Mouse (Mus musculus) T-helper 1 cell (primary cell): ENCODE data around the gene Ttc25.
"Not testable (repeated sequence)": the region's sequence is repeated elsewhere in the genome, so short reads cannot be mapped to it uniquely, and the experiment has no call there.

Experiments
- in situ Hi-C: fragments of 300-600 bp; cut with MboI, MseI; formaldehyde crosslinking; loops from one replicate; pipeline ENCODE4 v1.15.1; 2025; ENCODE audit warnings: high pct_unique_total_duplicates

The Ttc25 gene

GRCm38 (mm10) chr11:100528375-100529165 is 16.8 kb upstream of the Ttc25 start:
- in situ Hi-C loops = no loop called here

GRCm38 (mm10) chr11:100533871-100534270 is 11.5 kb upstream of the Ttc25 start:
- in situ Hi-C loops = no loop called here

GRCm38 (mm10) chr11:100534411-100534810 is 11.0 kb upstream of the Ttc25 start:
- in situ Hi-C loops = not testable (repeated sequence)

DNA sequence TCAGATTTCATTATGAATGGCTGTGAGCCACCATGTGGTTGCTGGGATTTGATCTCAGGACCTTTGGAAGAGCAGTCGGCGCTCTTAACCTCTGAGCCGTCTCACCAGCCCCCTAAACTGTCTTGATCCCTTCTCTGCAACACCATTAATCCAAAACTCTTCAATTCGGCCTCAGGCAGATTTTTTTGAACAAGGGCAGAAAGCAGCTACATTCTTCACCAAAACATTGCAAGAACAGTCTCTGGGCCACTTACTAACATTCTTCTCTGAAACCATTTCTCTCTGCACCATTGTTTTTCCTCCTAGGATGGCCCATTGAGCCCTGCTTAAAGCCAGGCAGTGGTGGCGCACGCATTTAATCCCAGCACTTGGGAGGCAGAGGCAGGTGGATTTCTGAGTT is 10.6 kb upstream of the Ttc25 start:
- in situ Hi-C loops = not testable (repeated sequence)

- in situ Hi-C loops = no loop called here
Measured at GRCm38 (mm10) chr11:100535996-100536395, 9.4 kb upstream of the Ttc25 start.

DNA sequence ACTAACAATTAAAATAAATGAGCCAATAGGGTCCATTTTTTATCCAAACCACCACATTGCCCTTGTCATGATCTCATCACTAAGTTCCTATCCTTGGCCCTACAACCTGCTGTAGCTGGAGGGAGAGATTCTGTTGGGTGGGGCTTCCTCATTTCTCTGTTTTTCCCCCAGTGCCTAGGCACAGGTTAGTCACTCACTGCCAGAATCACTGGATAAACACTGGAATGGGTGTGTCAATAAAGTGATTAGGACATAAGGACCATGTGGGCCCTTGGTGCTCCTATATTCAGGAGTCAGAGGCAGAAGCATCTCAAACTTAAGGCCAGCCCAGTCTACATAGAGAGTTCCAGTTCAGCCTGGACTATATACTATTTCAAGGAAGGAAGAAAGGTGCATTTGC is 8.9 kb upstream of the Ttc25 start:
- in situ Hi-C loops = no loop called here

- in situ Hi-C loops = no loop called here
Measured at GRCm38 (mm10) chr11:100540966-100541365, 4.4 kb upstream of the Ttc25 start.

- in situ Hi-C loops = no loop called here
Measured at GRCm38 (mm10) chr11:100541577-100541976, 3.8 kb upstream of the Ttc25 start.

- in situ Hi-C loops = no loop called here
Measured at GRCm38 (mm10) chr11:100545746-100546085, 309 bp downstream of the Ttc25 start.

- in situ Hi-C loops = no loop called here
Measured at GRCm38 (mm10) chr11:100546955-100547354, 1.5 kb downstream of the Ttc25 start.

DNA sequence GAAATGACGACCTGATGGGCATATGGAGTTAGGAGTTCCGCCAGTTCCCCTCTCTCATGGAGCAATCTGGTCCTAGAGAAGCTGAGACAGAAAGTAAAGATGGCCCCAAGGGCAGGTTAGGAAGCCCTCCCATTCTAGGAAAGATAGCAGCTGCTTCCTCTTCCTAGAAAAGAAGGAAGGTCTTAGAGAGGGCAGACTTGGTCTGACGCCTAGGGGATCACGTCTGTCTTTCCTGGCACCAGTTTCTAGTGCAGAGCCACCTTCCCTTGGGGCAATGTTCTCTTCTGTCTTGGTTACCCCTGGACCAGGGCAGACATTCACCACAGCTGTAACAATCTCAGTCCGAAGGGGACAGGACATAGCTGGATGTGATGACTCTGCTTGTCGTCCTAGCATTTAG is 2.7 kb downstream of the Ttc25 start:
- in situ Hi-C loops = no loop called here

DNA sequence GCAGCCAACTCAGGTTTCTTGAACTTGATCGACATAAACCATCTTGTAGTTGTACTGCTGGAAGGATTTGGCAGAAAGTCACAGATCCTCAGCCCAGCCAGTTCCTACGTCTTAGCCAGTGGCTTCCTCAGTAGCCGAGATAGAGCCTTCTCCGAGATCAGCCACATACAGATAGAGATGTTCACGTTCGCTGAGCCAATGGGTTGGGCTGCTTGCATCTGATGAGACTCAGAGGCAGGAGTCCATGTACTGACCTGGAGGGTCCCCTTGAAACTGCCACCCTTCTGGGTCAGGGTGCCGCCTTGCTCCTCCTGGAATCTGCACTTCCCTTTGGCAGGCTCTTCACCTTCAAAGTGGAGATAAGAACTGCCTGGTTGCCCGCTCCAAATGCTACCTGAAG is 4.1 kb downstream of the Ttc25 start:
- in situ Hi-C loops = no loop called here

GRCm38 (mm10) chr11:100550101-100550500 is 4.7 kb downstream of the Ttc25 start:
- in situ Hi-C loops = no loop called here

GRCm38 (mm10) chr11:100552842-100553241 is 7.4 kb downstream of the Ttc25 start:
- in situ Hi-C loops = no loop called here

GRCm38 (mm10) chr11:100555583-100555982 is 10.2 kb downstream of the Ttc25 start:
- in situ Hi-C loops = no loop called here

DNA sequence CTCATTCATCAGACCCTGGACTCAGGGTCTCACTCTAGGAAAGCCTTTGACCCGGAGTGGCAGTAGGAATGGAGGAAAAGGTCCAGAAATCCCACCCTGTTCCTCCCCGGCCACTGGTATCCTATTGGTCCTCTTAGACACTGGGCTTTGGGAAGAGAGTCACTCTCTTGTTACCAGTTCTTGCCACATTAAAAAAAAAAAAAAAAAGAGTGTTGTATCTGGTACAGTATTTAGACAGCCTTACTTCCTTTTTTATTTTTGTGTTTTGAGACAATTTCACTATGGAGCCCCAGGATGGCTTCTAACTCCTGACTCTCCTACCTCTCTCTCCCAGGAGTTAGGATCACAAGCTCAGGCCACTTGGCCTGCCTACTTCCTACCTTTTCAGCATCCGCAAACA is 12.2 kb downstream of the Ttc25 start:
- in situ Hi-C loops = no loop called here

- in situ Hi-C loops = no loop called here
Measured at GRCm38 (mm10) chr11:100559476-100559875, 14.1 kb downstream of the Ttc25 start.

- in situ Hi-C loops = loop anchor here (10.0 kb wide), 1 partner anchor 403 kb away; no protein-coding TSS in a partner anchor
Measured at GRCm38 (mm10) chr11:100561748-100562147, 16.3 kb downstream of the Ttc25 start.

DNA sequence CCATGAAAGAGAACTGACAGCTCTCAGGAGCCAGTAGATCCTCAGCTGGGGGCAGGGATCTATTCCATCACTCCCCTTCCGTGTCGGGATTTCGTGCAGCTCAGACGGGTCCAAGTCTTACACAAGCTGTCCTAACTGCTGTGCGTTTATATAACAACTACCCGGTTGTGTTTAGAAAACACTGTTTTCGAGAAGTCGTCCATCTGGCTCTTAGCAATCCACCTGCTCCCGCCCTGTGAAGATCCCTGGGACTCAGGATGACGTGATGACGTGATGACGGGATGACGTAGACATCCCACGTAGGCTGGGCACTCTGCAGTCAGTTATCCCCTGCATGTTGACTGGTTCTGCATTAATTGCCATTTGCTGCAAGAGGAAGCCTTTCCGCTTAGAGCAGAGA is 18.9 kb downstream of the Ttc25 start:
- in situ Hi-C loops = loop anchor here (10.0 kb wide), 1 partner anchor 401 kb away; no protein-coding TSS in a partner anchor

DNA sequence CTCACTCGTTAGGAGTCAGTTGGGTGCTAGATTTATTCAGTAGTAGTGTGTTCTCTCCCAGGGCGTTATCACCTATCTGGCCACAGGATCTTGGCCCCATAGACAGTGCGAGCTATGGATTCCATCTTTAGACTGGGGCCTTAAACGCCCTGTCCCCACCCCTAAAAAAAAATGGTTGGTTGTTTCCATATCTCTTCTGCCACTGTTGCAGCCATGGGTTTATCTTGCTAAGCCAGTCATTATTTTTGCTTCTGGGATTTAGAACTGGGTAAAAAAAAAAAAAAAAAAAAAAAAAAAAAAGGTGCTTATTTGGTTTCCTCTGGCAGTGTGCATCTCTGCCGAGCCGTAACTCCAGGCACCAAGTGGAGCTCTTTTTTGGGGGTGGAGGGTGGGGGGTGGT is 19.3 kb downstream of the Ttc25 start:
- in situ Hi-C loops = loop anchor here (5.0 to 10.0 kb wide), 3 partner anchors 78 to 400 kb away; no protein-coding TSS in a partner anchor

DNA sequence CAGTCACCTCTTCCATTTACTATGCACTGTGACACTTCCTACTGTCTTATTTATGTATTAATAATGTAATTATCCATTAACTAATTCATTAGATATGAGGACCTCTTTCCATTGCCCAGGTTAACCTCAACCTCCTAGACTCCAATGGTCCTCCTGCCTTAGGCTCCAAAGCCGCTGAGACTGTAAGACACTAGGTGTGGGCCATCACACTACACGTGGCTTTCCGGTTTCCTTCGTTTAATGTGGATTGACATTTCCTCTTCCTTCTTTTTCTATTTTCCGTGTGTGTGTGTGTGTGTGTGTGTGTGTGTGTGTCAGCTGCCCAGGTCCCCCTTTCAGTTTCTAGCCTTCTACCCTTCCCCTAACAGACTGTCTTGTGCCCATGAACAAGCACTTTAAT is 21.8 kb downstream of the Ttc25 start:
- in situ Hi-C loops = loop anchor here (5.0 to 10.0 kb wide), 3 partner anchors 75 to 398 kb away; no protein-coding TSS in a partner anchor

DNA sequence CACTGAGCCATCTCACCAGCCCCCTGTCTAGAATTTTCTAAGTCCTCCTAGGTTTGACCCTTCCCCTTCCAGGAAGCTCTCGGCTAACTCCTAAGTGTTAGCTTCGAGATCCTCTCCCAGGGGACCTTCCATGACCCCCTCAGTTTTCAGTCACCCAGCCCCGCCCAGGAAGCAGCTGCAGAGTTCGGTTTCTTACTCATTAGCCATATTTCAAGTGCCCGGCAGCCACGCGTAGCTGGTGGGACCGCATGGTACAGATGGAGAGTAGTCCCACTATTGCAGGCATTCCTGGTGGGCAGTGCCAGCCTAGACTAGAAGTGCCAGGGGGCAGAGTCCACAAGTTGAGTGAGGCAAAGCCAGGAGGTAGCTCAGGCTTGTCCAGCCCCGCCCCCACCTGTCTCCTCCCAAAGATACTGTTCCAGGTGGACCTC is 22.4 kb downstream of the Ttc25 start:
- in situ Hi-C loops = loop anchor here (5.0 to 10.0 kb wide), 3 partner anchors 74 to 397 kb away; no protein-coding TSS in a partner anchor

DNA sequence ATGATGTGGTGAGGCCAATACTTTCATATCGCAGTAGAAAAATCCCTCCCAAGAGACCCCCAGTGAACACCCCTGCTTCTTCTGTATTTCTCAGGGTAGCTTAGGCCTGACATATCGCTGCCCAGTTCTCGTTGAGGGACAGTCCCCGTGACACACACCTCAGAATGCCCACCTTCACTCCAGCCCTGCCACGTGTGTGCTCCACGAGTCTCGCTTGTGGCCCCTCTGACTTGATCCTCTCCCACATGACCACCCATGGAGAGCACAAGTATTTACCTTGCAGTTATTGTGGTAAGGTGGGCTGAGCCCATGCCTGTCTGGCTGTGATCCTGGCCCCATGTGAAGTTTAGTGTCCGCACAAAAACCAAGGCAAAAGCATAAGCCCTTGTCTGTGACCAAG is 23.3 kb downstream of the Ttc25 start:
- in situ Hi-C loops = loop anchor here (5.0 to 10.0 kb wide), 3 partner anchors 74 to 396 kb away; no protein-coding TSS in a partner anchor
